Mouse (Mus musculus) intestine, embryonic 14.5 days (tissue): ENCODE measurements at regions not wholly inside any gene's neighbourhood (a gene's known extent, or its start where the extent isn't known, plus 50 kb on each side); places are given as distances from the start of the nearest gene placed in this dataset.

ENCODE experiments used
- ATAC-seq: fragments of 200-750 bp; cut with Nextera tagmentation; replicated peaks from 2 replicates; pipeline ENCODE4 v1.8.0; 2017; ENCODE audit warnings: low read depth, moderate number of reproducible peaks, moderate TSS enrichment, moderate library complexity; ENCODE audit not compliant: low FRiP score, low TSS enrichment
- DNase-seq: peaks from one replicate; pipeline ENCODE4 v3.0.0-alpha.2; 2018; ENCODE audit warnings: low spot score
- H3K27ac ChIP-seq: fragments of 300-500 bp; sonication (generic); 2 replicates; pipeline ENCODE4 v1.5.1; 2014; ENCODE audit warnings: low read depth, mild to moderate bottlenecking, control low read depth
- H3K27me3 ChIP-seq: fragments of 300-500 bp; sonication (generic); replicated peaks from 2 replicates; pipeline ENCODE4 v1.6.1; 2014; ENCODE audit warnings: low read length, control low read depth; ENCODE audit not compliant: control insufficient read depth, insufficient read depth
- H3K36me3 ChIP-seq: fragments of 300-500 bp; sonication (generic); 2 replicates; pipeline ENCODE4 v1.6.1; 2014; ENCODE audit warnings: low read length, control low read depth; ENCODE audit not compliant: control insufficient read depth, insufficient read depth
- H3K4me1 ChIP-seq: fragments of 300-500 bp; sonication (generic); replicated peaks from 2 replicates; pipeline ENCODE4 v1.6.1; 2014; ENCODE audit warnings: low read length, control low read depth, mixed read lengths; ENCODE audit not compliant: control insufficient read depth, insufficient read depth
- H3K4me2 ChIP-seq: fragments of 300-500 bp; sonication (generic); 2 replicates; pipeline ENCODE4 v1.6.1; 2014; ENCODE audit warnings: low read length
- H3K4me3 ChIP-seq: fragments of 300-500 bp; sonication (generic); 2 replicates; pipeline ENCODE4 v1.5.1; 2014; ENCODE audit warnings: low read depth, low read length, control low read depth, mixed read lengths
- H3K9ac ChIP-seq: fragments of 300-500 bp; sonication (generic); 2 replicates; pipeline ENCODE4 v1.6.1; 2014; ENCODE audit warnings: mild to moderate bottlenecking, low read length
- H3K9me3 ChIP-seq: fragments of 300-500 bp; sonication (generic); 2 replicates; pipeline ENCODE4 v1.6.1; 2016; ENCODE audit warnings: low read length, control low read depth; ENCODE audit not compliant: control insufficient read depth
- WGBS: fragments of 180-500 bp; shearing (Covaris S2); extraction: QIAGEN DNeasy Blood & Tissue Kit; methylation state at CpG from one replicate; pipeline ENCODE4 v1.1.7; 2014; 5-methylcytosine and 5-hydroxymethylcytosine counted together

DNA sequence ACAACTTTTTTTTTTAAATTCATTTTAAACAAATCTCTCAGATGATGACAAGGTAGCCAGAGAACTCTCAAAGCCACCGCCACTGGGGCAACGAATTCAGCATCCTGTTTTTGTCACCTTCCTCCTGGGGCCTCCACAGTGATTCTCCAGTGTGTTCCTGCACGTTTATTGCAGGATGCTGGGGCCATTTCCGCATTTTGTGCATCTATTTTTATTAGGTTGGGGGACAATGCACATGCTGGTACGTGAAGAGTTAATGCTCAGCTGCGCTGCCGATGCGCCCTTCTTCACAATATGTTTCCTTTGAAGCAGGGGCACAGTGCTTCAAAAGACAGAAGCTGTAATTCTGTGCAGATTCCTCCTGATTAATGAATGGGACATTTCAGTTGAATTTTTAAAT lies 246.9 kb downstream of the Mtx2 start:
- WGBS, result 35% methylated on average over 8 of the region's 8 CpGs

DNA sequence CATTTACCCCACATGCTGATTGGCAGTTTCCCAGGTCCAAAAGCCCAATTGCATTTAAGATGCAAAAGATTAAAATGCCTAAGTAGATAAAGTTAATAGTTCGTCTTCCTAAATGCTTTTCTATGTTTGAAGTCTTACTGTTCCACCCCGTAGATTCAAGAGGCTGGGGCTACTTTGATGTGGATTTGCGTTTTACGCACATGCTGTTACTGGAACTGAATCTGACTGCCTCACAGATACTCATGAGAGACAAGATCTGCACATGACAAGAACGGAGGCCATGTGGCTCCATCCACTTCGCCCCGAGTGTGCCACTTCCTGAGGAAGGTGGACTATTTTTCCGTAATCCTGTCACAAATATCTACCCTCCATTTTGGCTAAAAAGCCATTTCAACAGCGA lies 247.6 kb downstream of the Mtx2 start:
- Histone ChIP-seq H3K9ac (no peak overlapping the region), H3K4me1 (no peaks in the 10 kb centered on the region; the same call in 1 of the 2 replicates), H3K27me3 (no peaks in the 10 kb centered on the region), H3K4me3 (no peak overlapping the region), H3K27ac (no peak overlapping the region; the same call in 1 of the 2 replicates), H3K4me2 (no peak overlapping the region), H3K9me3 (no peaks in the 10 kb centered on the region), H3K36me3 (no peaks in the 10 kb centered on the region)
- WGBS, result 64% methylated on average over 9 of the region's 9 CpGs
- DNase-seq, result no peak
- ATAC-seq, result no peak

More for the DNA sequence above, 246.9 kb downstream of the Mtx2 start:
- DNase-seq (no peak), ATAC-seq (no peak)
- H3K27me3 ChIP-seq, result no peaks in the 10 kb centered on the region
- no peaks in the 10 kb centered on the region for H3K9me3 ChIP-seq
- H3K4me1 ChIP-seq, result no peaks in the 10 kb centered on the region; the same call in 1 of the 2 replicates
- H3K4me2 ChIP-seq, result no peak overlapping the region
- no peak overlapping the region for H3K9ac ChIP-seq
- H3K27ac ChIP-seq, result no peak overlapping the region
- H3K4me3 ChIP-seq, result no peak overlapping the region
- no peaks in the 10 kb centered on the region for H3K36me3 ChIP-seq

DNA sequence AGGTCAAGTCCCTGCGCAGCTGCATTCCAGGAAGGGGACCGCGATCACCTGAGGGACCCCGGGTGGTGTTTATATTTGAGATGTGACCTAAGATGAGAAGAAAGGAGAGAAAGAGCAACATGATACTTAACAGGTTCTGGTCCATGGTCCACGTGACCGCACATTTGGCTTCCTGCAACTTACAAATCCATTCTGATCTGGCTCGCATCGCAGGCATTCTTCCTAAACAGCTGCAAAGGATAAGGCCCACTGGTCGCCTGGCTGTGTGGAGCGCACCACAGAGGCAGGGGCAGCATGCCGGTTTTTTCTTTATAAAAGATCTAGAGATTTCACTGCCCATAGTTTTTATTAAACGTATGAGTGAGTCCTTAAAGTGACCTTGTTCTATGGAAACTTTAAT lies 261.6 kb downstream of the Mtx2 start:
- Histone ChIP-seq H3K4me1 (peaks cover 26% of the 10 kb centered on the region), H3K36me3 (no peaks in the 10 kb centered on the region), H3K27ac (no peak overlapping the region), H3K9ac (no peak overlapping the region), H3K27me3 (no peaks in the 10 kb centered on the region), H3K9me3 (no peaks in the 10 kb centered on the region), H3K4me2 (no peak overlapping the region), H3K4me3 (no peak overlapping the region)
- ATAC-seq, result no peak
- DNase-seq, result no peak
- WGBS, result 38% methylated on average over 12 of the region's 12 CpGs

DNA sequence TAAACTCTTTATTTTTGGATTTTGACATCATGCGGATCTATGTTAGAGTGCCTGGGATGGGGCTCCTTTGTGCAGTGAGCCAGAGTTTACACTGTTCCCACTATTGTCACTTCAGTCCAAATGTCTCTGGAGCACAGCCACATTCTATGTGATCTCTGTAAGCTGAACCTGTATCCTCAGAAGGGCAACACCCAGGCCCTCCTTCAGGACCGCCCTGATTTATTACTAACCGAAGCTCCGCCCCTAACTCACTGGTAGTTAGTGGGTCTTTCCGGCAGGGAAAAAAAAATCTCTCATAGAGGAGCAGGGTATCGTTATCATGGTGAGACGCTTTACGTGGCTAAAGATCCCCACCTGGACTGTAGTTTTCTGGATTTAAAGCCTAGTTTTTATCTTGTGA lies 263.6 kb downstream of the Mtx2 start:
- Histone ChIP-seq H3K36me3 (no peaks in the 10 kb centered on the region), H3K4me1 (peaks cover 26% of the 10 kb centered on the region), H3K27ac (no peak overlapping the region), H3K4me3 (no peak overlapping the region), H3K9me3 (no peaks in the 10 kb centered on the region), H3K27me3 (no peaks in the 10 kb centered on the region), H3K4me2 (peak overlapping the region; percentile 18), H3K9ac (no peak overlapping the region)
- 30% methylated on average over 8 of the region's 8 CpGs for WGBS
- DNase-seq, result no peak
- ATAC-seq, result peak; percentile 64

DNA sequence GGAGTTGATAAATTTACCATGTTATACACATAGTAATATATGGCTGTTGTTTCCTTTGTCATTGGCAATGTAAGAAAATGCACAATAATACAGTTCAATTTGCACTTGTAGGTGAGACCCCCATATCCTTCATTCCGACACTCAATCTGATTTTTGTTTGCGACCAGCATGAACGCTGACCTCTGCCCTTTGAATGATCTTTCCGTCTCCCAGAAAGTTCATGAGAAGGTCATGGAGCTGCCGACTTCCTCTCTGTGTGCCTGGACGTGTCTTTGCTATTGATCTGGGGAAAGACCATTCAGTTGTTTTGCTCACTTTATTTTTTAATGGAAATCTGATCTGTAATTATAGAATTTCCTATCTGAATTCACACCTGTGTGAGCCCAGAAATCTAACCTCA lies 264.0 kb downstream of the Mtx2 start:
- DNase-seq (no peak), ATAC-seq (no peak)
- 9% methylated on average over 6 of the region's 6 CpGs for WGBS
- Histone ChIP-seq H3K9ac (no peak overlapping the region), H3K27me3 (no peaks in the 10 kb centered on the region), H3K4me2 (peak overlapping the region; percentile 18), H3K4me1 (peaks cover 26% of the 10 kb centered on the region), H3K27ac (no peak overlapping the region), H3K4me3 (no peak overlapping the region), H3K36me3 (no peaks in the 10 kb centered on the region), H3K9me3 (no peaks in the 10 kb centered on the region)

DNA sequence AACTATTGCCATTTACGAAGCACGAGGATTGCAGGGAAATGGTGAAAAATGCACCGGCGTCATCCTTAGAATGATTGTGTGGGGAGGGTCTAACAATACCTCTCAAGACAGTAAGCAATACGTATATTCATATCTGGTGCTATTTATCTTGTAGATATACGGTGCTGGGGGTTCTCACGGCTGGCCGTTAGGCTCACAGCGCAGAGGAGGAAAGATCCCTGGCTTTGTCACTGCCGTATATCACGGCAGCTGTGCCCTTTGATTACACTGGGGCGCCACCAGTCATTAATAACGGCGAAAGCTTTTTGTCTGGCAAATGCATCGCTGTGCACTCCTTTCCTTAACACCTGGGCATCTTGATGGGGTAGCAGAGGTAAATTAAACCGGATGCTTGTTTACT lies 264.8 kb downstream of the Mtx2 start:
- Histone ChIP-seq H3K4me3 (no peak overlapping the region), H3K36me3 (no peaks in the 10 kb centered on the region), H3K27me3 (no peaks in the 10 kb centered on the region), H3K27ac (no peak overlapping the region), H3K9me3 (no peaks in the 10 kb centered on the region), H3K9ac (no peak overlapping the region), H3K4me2 (0 out of 2 replicates have a peak overlapping the region, but pooled peaks have one; percentile 11), H3K4me1 (peaks cover 26% of the 10 kb centered on the region)
- WGBS, result 15% methylated on average over 16 of the region's 16 CpGs
- DNase-seq, result no peak
- no peak for ATAC-seq

DNA sequence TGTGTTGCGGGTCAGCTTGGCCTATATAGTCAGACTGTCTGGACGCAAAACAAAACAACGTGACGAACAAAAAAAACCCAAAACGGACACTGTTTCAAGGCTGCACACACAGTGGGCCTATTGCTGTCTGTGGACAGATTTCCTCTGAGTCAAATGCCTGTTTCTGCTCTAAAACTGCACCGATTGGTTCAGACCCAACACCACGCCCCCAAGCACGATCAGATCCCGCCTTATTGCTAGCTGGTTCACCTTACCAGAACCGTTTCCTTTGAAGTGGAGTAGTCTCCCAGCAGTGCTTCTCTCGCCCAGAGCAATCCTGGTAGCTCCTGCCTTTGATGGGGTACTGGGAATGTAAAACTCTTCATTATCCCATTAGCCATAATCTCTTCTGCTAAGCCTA lies 275.9 kb downstream of the Mtx2 start:
- H3K27me3 ChIP-seq, result no peaks in the 10 kb centered on the region
- H3K9me3 ChIP-seq, result no peaks in the 10 kb centered on the region
- DNase-seq, result no peak
- no peak for ATAC-seq
- no peaks in the 10 kb centered on the region for H3K36me3 ChIP-seq
- H3K4me3 ChIP-seq, result no peak overlapping the region
- H3K4me1 ChIP-seq, result no peaks in the 10 kb centered on the region
- H3K4me2 ChIP-seq, result no peak overlapping the region
- H3K27ac ChIP-seq, result no peak overlapping the region
- WGBS, result 39% methylated on average over 11 of the region's 11 CpGs
- H3K9ac ChIP-seq, result no peak overlapping the region

DNA sequence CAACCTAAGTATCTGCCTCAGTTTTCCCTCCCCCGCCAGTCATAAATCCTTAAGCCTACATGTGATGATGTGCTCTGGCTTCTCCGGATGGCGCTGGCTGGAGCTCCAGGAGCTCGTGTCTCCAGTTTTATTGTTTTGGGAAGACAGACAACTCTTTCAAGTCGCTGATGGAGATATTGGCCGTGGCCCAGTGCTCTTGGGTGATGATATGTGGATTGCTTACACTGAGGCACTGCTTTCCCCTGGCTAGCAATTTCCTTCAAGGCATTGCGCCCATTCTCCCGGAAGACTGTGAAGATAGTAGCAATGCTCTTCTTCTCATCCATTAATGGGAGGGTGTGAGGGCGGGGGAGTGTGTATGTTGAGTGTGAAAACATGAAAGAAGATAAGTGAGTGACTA lies 287.1 kb downstream of the Mtx2 start:
- 79% methylated on average over 9 of the region's 9 CpGs for WGBS
- Histone ChIP-seq H3K27ac (no peak overlapping the region), H3K36me3 (no peaks in the 10 kb centered on the region), H3K9me3 (no peaks in the 10 kb centered on the region), H3K27me3 (no peaks in the 10 kb centered on the region), H3K4me1 (no peaks in the 10 kb centered on the region), H3K4me3 (no peak overlapping the region), H3K9ac (no peak overlapping the region), H3K4me2 (no peak overlapping the region)
- ATAC-seq, result no peak
- DNase-seq, result no peak

DNA sequence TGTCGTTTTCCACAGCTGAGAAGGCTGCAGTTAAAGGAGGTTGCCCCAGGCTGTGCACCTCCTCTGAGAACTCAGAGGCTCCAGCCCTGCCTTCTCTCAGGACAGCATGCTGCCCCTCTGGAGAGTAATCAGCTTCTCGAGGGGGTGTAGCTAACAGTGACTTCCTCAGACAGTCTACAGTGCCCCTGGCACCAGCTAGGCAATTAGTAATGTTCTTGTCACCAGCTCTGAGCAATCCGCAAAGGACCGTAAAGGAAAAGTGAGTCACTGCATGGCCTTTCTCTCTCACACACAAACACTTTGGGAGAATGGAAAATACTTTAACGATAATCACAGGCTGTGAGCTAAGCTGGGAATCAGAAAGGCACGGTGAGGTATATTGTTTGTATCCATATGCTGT lies 288.8 kb downstream of the Mtx2 start:
- no peaks in the 10 kb centered on the region for H3K9me3 ChIP-seq
- no peak overlapping the region for H3K9ac ChIP-seq
- H3K4me3 ChIP-seq, result no peak overlapping the region
- no peak overlapping the region for H3K27ac ChIP-seq
- DNase-seq, result no peak
- ATAC-seq, result no peak
- H3K27me3 ChIP-seq, result no peaks in the 10 kb centered on the region
- 34% methylated on average over 6 of the region's 6 CpGs for WGBS
- no peaks in the 10 kb centered on the region for H3K36me3 ChIP-seq
- no peak overlapping the region for H3K4me2 ChIP-seq
- H3K4me1 ChIP-seq, result no peaks in the 10 kb centered on the region
